Mouse (Mus musculus): ENCODE data around the gene Dlx6. TPM values are rescaled to one million over a fixed set of nuclear protein-coding genes. Genes with fewer than 3 reads are reported as not detected.
A peak's percentile ranks its signal among the peaks of the same experiment; 100 is the strongest.

Dlx6 gene
- 8.0 and 13.5 TPM in 2 replicates for polyA plus RNA-seq (2016; fragmentation: Nextera tagmentation; extraction: Ambion mirVana)

DNA sequence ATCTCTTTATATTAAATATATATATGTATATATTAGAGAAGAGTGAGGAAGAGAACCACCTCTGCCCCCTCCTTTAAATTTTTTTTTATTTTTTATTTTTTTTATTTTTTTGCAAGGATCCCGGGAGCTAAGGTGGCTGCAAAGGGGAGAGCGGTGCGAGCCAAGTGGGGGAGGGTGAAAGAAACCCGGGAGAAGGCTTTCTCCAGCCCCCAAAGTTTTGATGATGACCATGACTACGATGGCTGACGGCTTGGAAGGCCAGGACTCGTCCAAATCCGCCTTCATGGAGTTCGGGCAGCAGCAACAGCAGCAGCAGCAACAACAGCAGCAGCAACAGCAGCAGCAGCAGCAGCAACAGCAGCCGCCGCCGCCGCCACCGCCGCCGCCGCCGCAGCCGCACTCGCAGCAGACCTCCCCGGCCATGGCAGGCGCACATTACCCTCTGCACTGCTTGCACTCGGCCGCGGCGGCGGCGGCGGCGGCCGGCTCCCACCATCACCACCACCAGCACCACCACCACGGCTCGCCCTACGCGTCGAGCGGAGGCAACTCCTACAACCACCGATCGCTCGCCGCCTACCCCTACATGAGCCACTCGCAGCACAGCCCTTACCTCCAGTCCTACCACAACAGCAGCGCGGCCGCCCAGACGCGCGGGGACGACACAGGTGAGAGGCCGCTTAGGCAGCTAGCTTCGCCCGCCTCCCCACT, at the start of gene Dlx6:
Gene Dlx6 (plus strand): TSS at position 175 of the 711 bp plus-strand sequence.
- WGBS, result 1% methylated on average over 35 of the region's 52 CpGs
- peak within 1 kb of the TSS; percentile 76 for H3K4me2 ChIP-seq (replicated peaks)
- H3K4me3 ChIP-seq, result peak within 1 kb of the TSS; percentile 63
- peak within 1 kb of the TSS; percentile 97 for H3K27ac ChIP-seq
- H3K9ac ChIP-seq, result peak within 1 kb of the TSS; percentile 84
- no peaks in the 10 kb centered on the region for H3K9me3 ChIP-seq
- peaks cover 9% of the 10 kb centered on the region; the same call in 1 of the 2 replicates for H3K4me1 ChIP-seq
- H3K36me3 ChIP-seq, result no peaks in the 10 kb centered on the region
- H3K27me3 ChIP-seq, result peaks cover 65% of the 10 kb centered on the region
- peak; percentile 61 for ATAC-seq (ENCODE audit: insufficient number of reproducible peaks, insufficient read depth, low FRiP score, low TSS enrichment)

GRCm38 (mm10) chr6:6816821-6817220, 46.3 kb upstream of the Dlx6 start:
- Histone ChIP-seq H3K9ac (no peak overlapping the region), H3K9me3 (no peaks in the 10 kb centered on the region), H3K4me1 (no peaks in the 10 kb centered on the region), H3K4me2 (replicated peaks) (no peak overlapping the region), H3K4me3 (no peak overlapping the region), H3K27me3 (no peaks in the 10 kb centered on the region), H3K36me3 (no peaks in the 10 kb centered on the region), H3K27ac (no peak overlapping the region)
- WGBS, result 82% methylated on average over 6 of the region's 6 CpGs
- ATAC-seq (ENCODE audit: insufficient number of reproducible peaks, insufficient read depth, low FRiP score, low TSS enrichment), result no peak

- 54% methylated on average over 9 of the region's 9 CpGs for WGBS
- Histone ChIP-seq H3K9me3 (no peaks in the 10 kb centered on the region), H3K4me2 (replicated peaks) (no peak overlapping the region), H3K4me1 (no peaks in the 10 kb centered on the region), H3K27me3 (no peaks in the 10 kb centered on the region), H3K9ac (no peak overlapping the region), H3K4me3 (no peak overlapping the region), H3K36me3 (no peaks in the 10 kb centered on the region), H3K27ac (no peak overlapping the region)
- ATAC-seq (ENCODE audit: insufficient number of reproducible peaks, insufficient read depth, low FRiP score, low TSS enrichment), result no peak
Observed at GRCm38 (mm10) chr6:6818036-6818788, 44.9 kb upstream of the Dlx6 start.

- H3K4me1 ChIP-seq, result no peaks in the 10 kb centered on the region
- WGBS, result 36% methylated on average over 7 of the region's 7 CpGs
- H3K4me3 ChIP-seq, result no peak overlapping the region
- H3K9ac ChIP-seq, result no peak overlapping the region
- no peaks in the 10 kb centered on the region for H3K36me3 ChIP-seq
- H3K9me3 ChIP-seq, result no peaks in the 10 kb centered on the region
- no peaks in the 10 kb centered on the region for H3K27me3 ChIP-seq
- no peak overlapping the region for H3K27ac ChIP-seq
- ATAC-seq (ENCODE audit: insufficient number of reproducible peaks, insufficient read depth, low FRiP score, low TSS enrichment), result no peak
- no peak overlapping the region for H3K4me2 ChIP-seq (replicated peaks)
Observed at GRCm38 (mm10) chr6:6819134-6819533, 44.0 kb upstream of the Dlx6 start.

DNA sequence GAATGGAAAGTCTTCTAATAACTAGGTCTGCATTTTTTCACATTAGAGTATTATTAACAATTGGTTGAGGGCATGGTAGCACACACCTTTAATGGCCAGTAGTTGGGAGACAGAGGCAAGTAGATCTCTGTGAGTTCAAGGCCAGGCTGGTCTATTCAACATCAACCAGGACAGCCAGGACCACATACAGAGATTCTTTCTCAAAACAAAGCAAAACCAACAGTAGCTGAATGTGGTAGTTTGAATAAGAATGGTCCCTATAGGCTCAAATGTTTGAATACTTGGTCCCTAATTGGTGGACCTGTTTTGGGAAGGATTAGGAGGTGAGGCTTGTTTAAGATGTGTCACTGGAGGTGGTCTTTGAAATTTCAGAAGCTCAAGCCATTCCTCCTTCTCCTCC, 37.8 kb upstream of the Dlx6 start:
- ATAC-seq (ENCODE audit: insufficient number of reproducible peaks, insufficient read depth, low FRiP score, low TSS enrichment), result no peak

DNA sequence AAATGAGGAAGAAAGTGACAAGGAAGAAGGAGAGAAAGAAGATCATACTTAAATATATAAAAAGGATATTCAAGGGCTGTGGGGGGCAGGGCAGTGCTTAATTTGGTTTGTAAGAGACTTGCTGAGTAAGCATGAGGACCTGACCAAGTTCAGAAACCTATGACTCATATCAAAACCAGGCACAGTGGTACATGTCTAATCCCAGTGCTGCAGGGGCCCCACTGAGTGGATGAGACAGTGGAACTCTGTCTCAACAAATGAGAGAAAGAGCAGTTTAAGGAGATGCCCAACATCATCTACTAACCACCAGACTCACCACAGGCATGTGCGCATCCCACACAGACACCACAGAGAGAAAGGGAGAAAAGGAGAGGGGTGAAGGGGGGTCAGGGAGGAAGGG, 36.3 kb upstream of the Dlx6 start:
- Histone ChIP-seq H3K4me2 (replicated peaks) (no peak overlapping the region), H3K4me1 (no peaks in the 10 kb centered on the region), H3K27ac (no peak overlapping the region), H3K27me3 (no peaks in the 10 kb centered on the region), H3K9me3 (no peaks in the 10 kb centered on the region), H3K36me3 (no peaks in the 10 kb centered on the region), H3K4me3 (no peak overlapping the region), H3K9ac (no peak overlapping the region)
- 88% methylated on average over 1 of the region's 1 CpGs for WGBS
- no peak for ATAC-seq (ENCODE audit: insufficient number of reproducible peaks, insufficient read depth, low FRiP score, low TSS enrichment)

More for the DNA sequence above, 37.8 kb upstream of the Dlx6 start:
- no peak overlapping the region for H3K27ac ChIP-seq
- no peak overlapping the region for H3K4me2 ChIP-seq (replicated peaks)
- H3K4me1 ChIP-seq, result no peaks in the 10 kb centered on the region
- no peaks in the 10 kb centered on the region for H3K9me3 ChIP-seq
- no peak overlapping the region for H3K9ac ChIP-seq
- H3K27me3 ChIP-seq, result no peaks in the 10 kb centered on the region
- H3K4me3 ChIP-seq, result no peak overlapping the region
- no peaks in the 10 kb centered on the region for H3K36me3 ChIP-seq

DNA sequence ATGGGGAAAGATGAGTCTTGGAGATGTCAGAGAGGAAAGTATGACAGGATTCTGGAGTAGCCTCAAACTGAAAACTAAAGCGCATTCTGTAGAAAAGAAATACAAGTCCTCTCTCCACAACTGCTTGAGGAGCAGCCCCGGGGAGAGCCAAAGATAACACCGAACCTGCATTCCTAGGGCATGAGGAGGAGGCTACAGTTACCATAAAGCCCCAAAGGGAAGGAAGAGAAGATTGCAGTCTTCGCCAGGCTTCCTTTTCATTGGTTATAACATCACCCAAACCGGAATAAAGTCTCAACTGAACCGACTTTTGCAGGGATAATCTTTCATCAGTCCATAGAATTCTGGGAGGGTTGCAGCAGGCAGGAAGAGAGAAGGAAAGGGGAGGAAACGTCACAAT, 32.7 kb upstream of the Dlx6 start:
- 53% methylated on average over 7 of the region's 7 CpGs for WGBS
- no peak overlapping the region for H3K27ac ChIP-seq
- no peak overlapping the region for H3K4me2 ChIP-seq (replicated peaks)
- no peaks in the 10 kb centered on the region for H3K36me3 ChIP-seq
- H3K27me3 ChIP-seq, result no peaks in the 10 kb centered on the region
- H3K4me3 ChIP-seq, result no peak overlapping the region
- 0 out of 2 replicates have a peak, but pooled peaks cover 3% of the 10 kb centered on the region for H3K4me1 ChIP-seq
- ATAC-seq (ENCODE audit: insufficient number of reproducible peaks, insufficient read depth, low FRiP score, low TSS enrichment), result no peak
- H3K9ac ChIP-seq, result no peak overlapping the region
- H3K9me3 ChIP-seq, result no peaks in the 10 kb centered on the region

- Histone ChIP-seq H3K36me3 (no peaks in the 10 kb centered on the region), H3K4me1 (0 out of 2 replicates have a peak, but pooled peaks cover 3% of the 10 kb centered on the region), H3K27me3 (peaks cover 6% of the 10 kb centered on the region; the same call in 1 of the 2 replicates), H3K4me3 (no peak overlapping the region), H3K4me2 (replicated peaks) (no peak overlapping the region), H3K9ac (no peak overlapping the region), H3K9me3 (no peaks in the 10 kb centered on the region), H3K27ac (no peak overlapping the region)
- no peak for ATAC-seq (ENCODE audit: insufficient number of reproducible peaks, insufficient read depth, low FRiP score, low TSS enrichment)
- WGBS, result 84% methylated on average over 3 of the region's 3 CpGs
Observed at GRCm38 (mm10) chr6:6833301-6833700, 29.8 kb upstream of the Dlx6 start.

DNA sequence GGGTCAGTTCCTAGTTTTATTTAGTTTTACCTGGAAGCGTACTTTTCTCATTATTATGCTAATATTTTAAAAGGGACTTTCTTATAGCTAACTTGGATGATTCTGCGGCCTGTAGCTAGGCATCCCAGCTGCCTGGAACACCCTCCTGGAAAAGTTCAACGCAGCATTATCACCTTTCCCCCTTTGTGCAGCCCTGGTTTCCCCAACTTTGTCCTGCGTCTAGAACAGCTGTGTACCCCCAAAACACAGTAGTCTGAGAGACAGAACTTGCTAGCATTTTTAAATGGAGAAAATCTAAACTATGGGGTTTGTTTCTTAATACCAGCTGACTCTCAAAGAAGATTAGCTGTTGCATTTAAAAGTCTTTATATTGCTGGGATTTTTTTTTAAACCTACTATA, 14.6 kb upstream of the Dlx6 start:
- Histone ChIP-seq H3K4me1 (0 out of 2 replicates have a peak, but pooled peaks cover 1% of the 10 kb centered on the region), H3K36me3 (no peaks in the 10 kb centered on the region), H3K27ac (no peak overlapping the region), H3K4me2 (replicated peaks) (no peak overlapping the region), H3K4me3 (no peak overlapping the region), H3K27me3 (peaks cover 56% of the 10 kb centered on the region), H3K9me3 (no peaks in the 10 kb centered on the region), H3K9ac (no peak overlapping the region)
- 32% methylated on average over 4 of the region's 4 CpGs for WGBS
- no peak for ATAC-seq (ENCODE audit: insufficient number of reproducible peaks, insufficient read depth, low FRiP score, low TSS enrichment)

GRCm38 (mm10) chr6:6849744-6850143, 13.4 kb upstream of the Dlx6 start:
- 0 out of 2 replicates have a peak, but pooled peaks cover 3% of the 10 kb centered on the region for H3K4me1 ChIP-seq
- H3K27me3 ChIP-seq, result peaks cover 66% of the 10 kb centered on the region
- no peak overlapping the region for H3K9ac ChIP-seq
- H3K9me3 ChIP-seq, result no peaks in the 10 kb centered on the region
- no peak for ATAC-seq (ENCODE audit: insufficient number of reproducible peaks, insufficient read depth, low FRiP score, low TSS enrichment)
- H3K36me3 ChIP-seq, result no peaks in the 10 kb centered on the region
- 1% methylated on average over 12 of the region's 12 CpGs for WGBS
- H3K27ac ChIP-seq, result no peak overlapping the region
- H3K4me2 ChIP-seq (replicated peaks), result peak overlapping the region; percentile 37
- no peak overlapping the region for H3K4me3 ChIP-seq

- Histone ChIP-seq H3K4me2 (replicated peaks) (peak overlapping the region; percentile 37), H3K4me1 (0 out of 2 replicates have a peak, but pooled peaks cover 7% of the 10 kb centered on the region), H3K4me3 (0 out of 2 replicates have a peak overlapping the region, but pooled peaks have one; percentile 5), H3K27ac (peak overlapping the region; percentile 37; the same call in 1 of the 2 replicates), H3K9me3 (no peaks in the 10 kb centered on the region), H3K9ac (no peak overlapping the region), H3K27me3 (peaks cover 68% of the 10 kb centered on the region), H3K36me3 (no peaks in the 10 kb centered on the region)
- WGBS, result 3% methylated on average over 26 of the region's 26 CpGs
- no peak for ATAC-seq (ENCODE audit: insufficient number of reproducible peaks, insufficient read depth, low FRiP score, low TSS enrichment)
Observed at GRCm38 (mm10) chr6:6850324-6851060, 12.6 kb upstream of the Dlx6 start.
